Mouse (Mus musculus) neural tube, embryonic 15.5 days (tissue): ENCODE results near the gene Zfp966. TPM values are rescaled to one million over a fixed set of nuclear protein-coding genes. Genes with fewer than 3 reads are reported as not detected.
"Not testable (repeated sequence)": the region's sequence is repeated elsewhere in the genome, so short reads cannot be mapped to it uniquely, and the experiment has no call there.

Source experiments
- ATAC-seq: fragments of 200-750 bp; cut with Nextera tagmentation; 2 replicates; pipeline ENCODE4 v1.8.0; 2017; ENCODE audit warnings: mild to moderate bottlenecking, moderate TSS enrichment, moderate library complexity; ENCODE audit not compliant: low FRiP score
- H3K27ac ChIP-seq: fragments of 300-500 bp; sonication (generic); replicated peaks from 2 replicates; pipeline ENCODE4 v1.5.1; 2015; ENCODE audit warnings: mild to moderate bottlenecking, inconsistent platforms
- H3K27me3 ChIP-seq: fragments of 300-500 bp; sonication (generic); replicated peaks from 2 replicates; pipeline ENCODE4 v1.6.1; 2015; ENCODE audit warnings: inconsistent platforms
- H3K36me3 ChIP-seq: fragments of 300-500 bp; sonication (generic); 2 replicates; pipeline ENCODE4 v1.6.1; 2015; ENCODE audit warnings: inconsistent platforms
- H3K4me1 ChIP-seq: fragments of 300-500 bp; sonication (generic); 2 replicates; pipeline ENCODE4 v1.6.1; 2015; ENCODE audit warnings: inconsistent platforms
- H3K4me2 ChIP-seq: fragments of 300-500 bp; sonication (generic); 2 replicates; pipeline ENCODE4 v1.6.1; 2015; ENCODE audit warnings: inconsistent platforms, mild to moderate bottlenecking, moderate library complexity
- H3K4me3 ChIP-seq: fragments of 300-500 bp; sonication (generic); replicated peaks from 2 replicates; pipeline ENCODE4 v1.5.1; 2015; ENCODE audit warnings: mild to moderate bottlenecking, inconsistent platforms
- H3K9ac ChIP-seq: fragments of 300-500 bp; sonication (generic); replicated peaks from 2 replicates; pipeline ENCODE4 v1.6.1; 2015; ENCODE audit warnings: mild to moderate bottlenecking, inconsistent platforms
- H3K9me3 ChIP-seq: fragments of 300-500 bp; sonication (generic); replicated peaks from 2 replicates; pipeline ENCODE4 v1.6.1; 2016; ENCODE audit warnings: inconsistent platforms
- WGBS: fragments of 180-500 bp; shearing (Covaris S2); methylation state at CpG from one replicate; pipeline ENCODE4 v1.1.7; 2015; ENCODE audit warnings: mixed read lengths; 5-methylcytosine and 5-hydroxymethylcytosine counted together
- polyA plus RNA-seq: library from polyadenylated mRNA; unstranded; fragments of >200 nt; fragmentation: Nextera tagmentation; extraction: Ambion mirVana; gene quantifications from 2 replicates; pipeline ENCODE4 v1.2.1, GENCODE M21; 2015

Gene Zfp966
- 1.4 and 1.5 TPM in 2 replicates for polyA plus RNA-seq

GRCm38 (mm10) chr2:175931000-175931399 lies at the start of gene Zfp966:
TSS of gene Zfp966 (minus strand) at chr2:175931100.
- H3K4me3 ChIP-seq, result not testable (repeated sequence)

GRCm38 (mm10) chr2:175965031-175965430 lies 34.1 kb upstream of the Zfp966 start, which contains the start of gene Gm2026:
TSS of gene Gm2026 (plus strand) at chr2:175965331.
- H3K9me3 ChIP-seq, ATAC-seq, H3K4me2 ChIP-seq, H3K36me3 ChIP-seq, H3K4me1 ChIP-seq, H3K9ac ChIP-seq, H3K27me3 ChIP-seq, H3K4me3 ChIP-seq, H3K27ac ChIP-seq: not testable (repeated sequence)
- no CpG with 5 or more reads among the region's 4 CpGs for WGBS

More at GRCm38 (mm10) chr2:175931000-175931399, at the start of gene Zfp966:
- WGBS, result no CpG with 5 or more reads among the region's 6 CpGs
- not testable (repeated sequence) for H3K9me3 ChIP-seq, H3K36me3 ChIP-seq, H3K9ac ChIP-seq, H3K4me1 ChIP-seq, ATAC-seq, H3K27me3 ChIP-seq, H3K4me2 ChIP-seq, H3K27ac ChIP-seq

- H3K36me3 ChIP-seq, H3K4me2 ChIP-seq, H3K9ac ChIP-seq, ATAC-seq, H3K27me3 ChIP-seq, H3K27ac ChIP-seq, H3K4me3 ChIP-seq, H3K9me3 ChIP-seq, H3K4me1 ChIP-seq: not testable (repeated sequence)
- no CpG with 5 or more reads among the region's 7 CpGs for WGBS
Observed at GRCm38 (mm10) chr2:175869024-175869423, 61.9 kb downstream of the Zfp966 start, which contains the start of gene Gm6710. TSS of gene Gm6710 (plus strand) at chr2:175869219.

Other genes starting within 250 kb of the Zfp966 start
- 9.8 and 13.8 TPM in 2 replicates for gene Zfp969, start 227.5 kb downstream of the Zfp966 start, polyA plus RNA-seq
- not detected in 2 replicates for gene Gm2007, start 189.6 kb downstream of the Zfp966 start, polyA plus RNA-seq
- gene Gm14288, start 130.0 kb downstream of the Zfp966 start, polyA plus RNA-seq, result 0.32 and 3.7 TPM in 2 replicates
- gene Gm6710, start 61.9 kb downstream of the Zfp966 start, polyA plus RNA-seq, result 30.1 and 33.8 TPM in 2 replicates
- 19.0 and 27.3 TPM in 2 replicates for gene Gm2026, start 34.2 kb upstream of the Zfp966 start, polyA plus RNA-seq
- gene Gm2004, start 218.7 kb upstream of the Zfp966 start, polyA plus RNA-seq, result 0.54 and 0.65 TPM in 2 replicates